Mouse (Mus musculus) T-cell, adult 2 months (primary cell): ENCODE data around the gene Rnf19b.

ENCODE experiments used
- DNase-seq: peaks from one replicate; pipeline ENCODE4 v3.0.0; 2022; ENCODE audit warnings: low spot score

Gene Rnf19b

DNA sequence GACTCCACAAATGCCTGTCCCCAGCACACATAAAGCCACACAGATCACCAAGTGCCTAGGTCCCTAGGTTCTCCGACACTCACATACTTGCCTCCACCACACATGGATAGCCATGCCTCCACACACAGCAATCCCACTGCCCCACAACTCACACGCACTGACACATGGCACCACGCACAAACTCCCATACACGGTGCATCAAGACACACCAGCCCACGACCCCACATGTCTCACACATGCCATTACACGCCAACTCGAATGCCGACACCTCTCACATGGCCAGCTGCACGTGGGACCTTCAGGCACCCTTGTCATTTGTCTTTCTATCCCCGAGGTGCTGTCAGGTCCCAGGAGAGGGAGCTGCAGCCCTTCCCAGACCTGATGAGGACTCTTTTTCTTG, 61.6 kb downstream of the Rnf19b start:
- DNase-seq, result no peak

GRCm38 (mm10) chr4:129120520-129121445, 62.7 kb downstream of the Rnf19b start:
- peak; percentile 30 for DNase-seq

GRCm38 (mm10) chr4:129121569-129122086, 63.6 kb downstream of the Rnf19b start, which contains the start of gene Hpca:
TSS of gene Hpca (minus strand) at chr4:129122036.
- DNase-seq, result no peak

- DNase-seq, result no peak
These were observed 64.0 kb downstream of the Rnf19b start for GRCm38 (mm10) chr4:129122107-129122506.

GRCm38 (mm10) chr4:129122719-129123118, 64.6 kb downstream of the Rnf19b start:
- DNase-seq, result no peak

DNA sequence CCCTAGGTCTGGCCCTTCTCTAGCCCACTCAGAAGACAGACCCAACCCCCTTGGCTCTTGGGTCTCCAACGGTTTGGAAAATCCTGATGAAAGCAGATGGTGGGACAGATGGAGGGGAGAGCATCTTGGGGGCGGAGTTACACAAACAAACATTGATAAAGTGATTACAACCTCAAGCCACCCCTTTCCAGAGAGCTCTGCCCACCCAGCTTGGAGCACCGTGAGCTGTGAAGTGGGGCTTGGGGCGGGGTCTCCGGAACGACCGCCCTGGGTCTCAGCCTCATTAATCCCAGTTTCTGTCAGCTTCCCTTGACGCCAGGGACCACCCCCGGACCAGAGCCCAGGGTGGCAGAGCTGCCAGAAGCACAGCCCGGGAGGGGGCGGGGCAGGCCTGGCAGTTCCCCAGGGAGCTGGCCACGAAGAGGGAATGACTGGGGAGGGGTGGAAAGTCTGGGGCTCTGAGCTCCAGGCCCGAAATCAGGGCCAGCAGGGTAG, 66.6 kb downstream of the Rnf19b start:
- DNase-seq, result no peak

GRCm38 (mm10) chr4:129125736-129126451, 67.8 kb downstream of the Rnf19b start:
- DNase-seq, result no peak

DNA sequence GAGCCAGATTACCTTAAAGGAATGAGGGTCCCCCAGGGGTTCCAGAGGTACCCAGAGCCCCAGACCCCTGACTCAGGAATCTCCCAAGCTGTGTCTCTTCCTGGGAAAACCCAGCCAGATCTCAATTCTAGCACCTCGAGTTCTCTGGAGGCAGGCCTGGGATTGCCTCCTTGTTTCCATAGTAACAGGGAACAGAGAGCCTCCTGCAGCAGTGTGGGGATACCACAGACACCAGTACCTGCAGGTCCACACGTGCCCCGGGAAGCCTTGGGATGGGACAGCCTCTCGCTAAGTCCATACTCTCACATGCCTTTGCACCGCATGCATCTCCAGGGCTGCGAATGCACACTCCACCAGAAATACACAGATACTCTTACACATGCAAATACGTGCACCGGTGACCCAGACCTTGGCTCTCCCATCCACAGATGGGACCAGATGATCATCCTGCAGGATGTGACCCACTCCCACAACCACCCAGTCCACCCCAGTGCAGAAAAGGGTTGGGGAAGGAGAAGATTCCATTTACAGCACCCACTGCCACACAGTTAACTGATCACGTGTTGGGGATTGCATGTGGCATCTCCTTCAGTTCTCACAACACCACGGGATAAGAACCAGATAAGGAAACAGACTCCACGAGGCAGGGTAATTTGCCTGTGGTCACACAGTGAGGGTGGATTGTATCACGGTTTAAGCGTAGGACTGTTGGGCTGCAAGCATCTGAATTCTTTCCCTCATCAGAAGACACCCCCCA, 70.7 kb downstream of the Rnf19b start:
- no peak for DNase-seq

- no peak for DNase-seq
These were observed 71.3 kb downstream of the Rnf19b start for GRCm38 (mm10) chr4:129129387-129129786.

DNA sequence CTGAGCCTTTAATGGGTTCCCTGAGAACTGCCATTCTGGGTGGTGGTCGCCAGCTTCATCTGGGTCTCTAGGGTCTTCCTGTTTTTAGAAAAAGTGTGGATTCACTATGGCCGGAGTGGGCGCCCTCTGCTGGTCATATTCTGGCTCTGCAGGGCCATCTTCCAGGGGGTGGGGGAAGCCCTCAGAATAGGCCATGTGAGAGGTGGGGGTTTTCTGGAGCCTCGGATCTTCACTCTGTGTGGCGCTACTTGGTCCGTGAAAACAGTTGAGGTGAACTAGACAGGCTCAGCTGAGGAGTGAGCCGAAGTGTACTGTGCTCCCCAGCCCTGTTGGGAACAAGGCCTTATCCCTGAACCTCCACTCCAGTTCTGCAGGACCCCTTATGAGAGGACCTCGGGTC, 72.1 kb downstream of the Rnf19b start:
- DNase-seq, result peak; percentile 52

DNA sequence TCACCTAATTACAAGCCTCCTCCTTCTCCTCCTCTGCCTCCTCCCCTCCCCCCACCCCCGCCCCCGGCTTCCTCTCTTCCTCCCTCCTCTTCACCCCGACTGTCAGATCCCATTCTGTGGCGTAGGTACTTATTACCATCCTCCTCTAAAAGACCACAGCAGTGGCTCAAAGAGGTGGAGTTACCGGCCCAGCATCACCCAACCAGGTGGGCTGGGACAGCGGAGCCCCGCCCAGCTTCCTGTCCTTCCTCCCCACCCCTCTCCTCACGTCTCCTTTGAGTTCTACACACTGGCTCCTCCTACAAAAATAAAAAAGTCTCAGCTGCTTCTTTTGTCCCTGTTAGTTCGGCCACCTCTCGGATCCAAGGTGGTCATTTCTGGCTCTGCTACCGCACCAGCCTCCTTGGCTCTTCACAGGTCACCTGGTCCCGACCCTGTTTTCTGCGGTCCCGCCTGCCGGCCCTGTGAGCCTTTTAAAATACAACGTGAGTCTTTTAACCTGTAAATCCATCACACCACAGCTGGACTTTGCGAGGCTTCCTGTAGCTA, 72.8 kb downstream of the Rnf19b start:
- DNase-seq, result peak; percentile 80

DNA sequence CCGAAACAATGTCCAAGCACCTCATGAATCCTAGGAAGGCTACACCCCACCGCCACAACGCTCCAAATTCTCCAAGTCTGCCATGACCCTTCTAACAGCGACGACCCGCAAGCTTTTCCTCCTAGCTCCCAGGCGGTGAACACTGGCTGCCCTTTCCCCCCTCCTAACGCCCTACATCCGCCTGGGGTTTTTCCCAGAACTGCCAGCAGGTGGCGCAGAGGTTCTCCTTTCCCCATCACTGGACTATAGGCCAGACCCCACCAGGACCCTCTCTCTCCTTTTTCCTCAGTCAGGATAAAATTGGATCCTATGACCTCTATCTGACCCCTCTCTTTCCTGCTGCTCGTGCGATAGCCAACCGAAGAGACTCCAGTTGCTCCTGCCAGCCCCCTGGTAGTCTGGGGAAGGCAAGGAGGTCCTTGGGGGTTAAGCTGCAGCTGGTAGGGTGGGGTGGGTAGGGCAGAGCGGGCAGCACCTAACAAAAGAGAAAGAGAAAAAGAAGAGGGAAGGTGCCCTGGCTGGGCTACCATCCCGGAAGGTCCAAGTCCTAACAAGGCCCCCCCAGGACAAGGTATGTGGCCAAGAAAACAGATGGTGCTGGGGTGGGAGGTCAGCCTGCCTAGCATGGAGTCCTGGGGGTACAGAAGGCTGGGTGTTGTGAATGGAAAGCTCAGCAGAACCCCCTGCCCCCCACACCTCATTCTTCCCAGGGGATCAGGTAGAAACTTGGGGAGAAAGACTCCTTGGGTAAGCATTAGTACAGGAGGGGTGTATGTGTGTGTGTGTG, 76.9 kb downstream of the Rnf19b start:
- DNase-seq, result peak; percentile 59
